In genomic region chr16:10879467-10879866, GRCm38 (mm10) we compare ENCODE assay signal across 8 mouse cellular contexts. TPM values are rescaled to one million over a fixed set of nuclear protein-coding genes. Genes with fewer than 3 reads are reported as not detected.
A peak's percentile ranks its signal among the peaks of the same experiment; 100 is the strongest.
DNase-seq lines count a peak whose midpoint lies in the region; ATAC-seq lines count a peak whose summit lies in the region.
"Had no signal": no experiment of that assay in that cellular context is flagged by ENCODE, and none has a peak within 500 bp of the region (broad histone marks: within the 10 kb centered on the region; RNA-seq: fewer than 3 reads in every experiment).

No protein-coding gene starts in this region.

- WGBS in kidney, embryonic 15.5 days: 88% methylated on average over 1 of the region's 1 CpGs
- 89% methylated on average over 1 of the region's 1 CpGs for WGBS in liver, embryonic 11.5 days
- 91% methylated on average over 1 of the region's 1 CpGs for WGBS in neural tube, embryonic 14.5 days

- H3K27me3 ChIP-seq in kidney, embryonic 15.5 days: no peaks in the 10 kb centered on the region
- H3K27me3 ChIP-seq in liver, embryonic 11.5 days (replicated peaks; ENCODE audit: control insufficient read depth, insufficient read depth, low read length): no peaks in the 10 kb centered on the region
- no peaks in the 10 kb centered on the region for H3K27me3 ChIP-seq in neural tube, embryonic 14.5 days (ENCODE audit: control insufficient read depth, insufficient read depth, low read length)

- H3K9me3 ChIP-seq in kidney, embryonic 15.5 days (replicated peaks): no peaks in the 10 kb centered on the region
- no peaks in the 10 kb centered on the region for H3K9me3 ChIP-seq in liver, embryonic 11.5 days (ENCODE audit: control insufficient read depth, low read length)
- no peaks in the 10 kb centered on the region for H3K9me3 ChIP-seq in neural tube, embryonic 14.5 days (ENCODE audit: control insufficient read depth, low read length)
- H3K9me3 ChIP-seq: heart, embryonic 13.5 days had no signal

- no peak overlapping the region for H3K27ac ChIP-seq in kidney, embryonic 15.5 days
- H3K27ac ChIP-seq in liver, embryonic 11.5 days (ENCODE audit: low read depth, low read length): no peak overlapping the region
- no peak overlapping the region for H3K27ac ChIP-seq in neural tube, embryonic 14.5 days (ENCODE audit: low read depth, low read length)
- H3K27ac ChIP-seq: heart, embryonic 13.5 days had no signal

- no peaks in the 10 kb centered on the region for H3K36me3 ChIP-seq in kidney, embryonic 15.5 days
- H3K36me3 ChIP-seq in liver, embryonic 11.5 days (ENCODE audit: control insufficient read depth, insufficient read depth, low read length): no peaks in the 10 kb centered on the region
- no peaks in the 10 kb centered on the region for H3K36me3 ChIP-seq in neural tube, embryonic 14.5 days (ENCODE audit: control insufficient read depth, insufficient read depth, low read length)
- H3K36me3 ChIP-seq: heart, embryonic 13.5 days had no signal

- H3K4me3 ChIP-seq in kidney, embryonic 15.5 days (replicated peaks): no peak overlapping the region
- H3K4me3 ChIP-seq in liver, embryonic 11.5 days (ENCODE audit: low read depth, low read length): no peak overlapping the region
- H3K4me3 ChIP-seq in neural tube, embryonic 14.5 days (ENCODE audit: low read depth, low read length): no peak overlapping the region
- H3K4me3 ChIP-seq: heart, embryonic 13.5 days had no signal

- no peak overlapping the region for H3K9ac ChIP-seq in kidney, embryonic 15.5 days
- H3K9ac ChIP-seq in liver, embryonic 11.5 days (ENCODE audit: low read depth, low read length): no peak overlapping the region
- H3K9ac ChIP-seq in neural tube, embryonic 14.5 days (replicated peaks; ENCODE audit: low read depth, low read length): no peak overlapping the region
- H3K9ac ChIP-seq: heart, embryonic 13.5 days had no signal

- H3K4me1 ChIP-seq in kidney, embryonic 15.5 days: no peaks in the 10 kb centered on the region; the same call in 1 of the 2 replicates
- no peaks in the 10 kb centered on the region for H3K4me1 ChIP-seq in liver, embryonic 11.5 days (replicated peaks; ENCODE audit: control insufficient read depth, insufficient read depth, low read length)
- no peaks in the 10 kb centered on the region for H3K4me1 ChIP-seq in neural tube, embryonic 14.5 days (ENCODE audit: control insufficient read depth, insufficient read depth, low read length)

- peak; percentile 93 for ATAC-seq in CD4-positive, CD25-positive, alpha-beta regulatory T cell, adult 4 months
- ATAC-seq in kidney, embryonic 15.5 days (replicated peaks; ENCODE audit: low FRiP score): 0 out of 2 replicates have a peak, but pooled peaks have one; percentile 31
- ATAC-seq in liver, embryonic 11.5 days (replicated peaks; ENCODE audit: low FRiP score): no peak
- ATAC-seq in neural tube, embryonic 14.5 days (ENCODE audit: low read depth): peak; percentile 53; the same call in 1 of the 2 replicates

- no peak overlapping the region for H3K4me2 ChIP-seq in kidney, embryonic 15.5 days
- H3K4me2 ChIP-seq in liver, embryonic 11.5 days: no peak overlapping the region
- H3K4me2 ChIP-seq in neural tube, embryonic 14.5 days (ENCODE audit: low read depth, low read length): no peak overlapping the region
- H3K4me2 ChIP-seq: heart, embryonic 13.5 days had no signal

- DNase-seq in A20 (ENCODE audit: low read depth, low spot score): peak; percentile 65
- DNase-seq in c-Kit-negative CD71-positive TER-119-positive erythroid progenitor cells, embryonic 14.5 days (ENCODE audit: low read depth, low spot score): peak; percentile 19
- DNase-seq in frontal cortex, postnatal 25 days (ENCODE audit: low spot score in 2 of 2): peak; percentile 41 to 50
- DNase-seq in liver, embryonic 11.5 days (ENCODE audit: low spot score): peak; percentile 47

RNA-seq across cellular contexts. Expression of gene Rmi2, which starts 44.6 kb away (rescaled TPM):
- polyA plus RNA-seq in CD4-positive, CD25-positive, alpha-beta regulatory T cell, adult 4 months (2017; shearing (Covaris generic)): 1 to 10 TPM in 1 of 2 experiments, under 1 TPM in 1; 0.67 to 1.6 TPM
- 4.1 and 4.2 TPM in 2 replicates for polyA plus RNA-seq in kidney, embryonic 15.5 days (2015; fragmentation: Nextera tagmentation; extraction: Ambion mirVana)
- 3.0 and 3.4 TPM in 2 replicates for polyA plus RNA-seq in liver, embryonic 11.5 days (2014; fragmentation: Nextera tagmentation; extraction: Ambion mirVana)
- polyA plus RNA-seq in neural tube, embryonic 14.5 days (2014; fragmentation: Nextera tagmentation; extraction: Ambion mirVana): 0.31 and 0.44 TPM in 2 replicates
